Mouse (Mus musculus) brain, embryonic 14.5 days (tissue): ENCODE measurements around the gene Myef2. TPM values are rescaled to one million over a fixed set of nuclear protein-coding genes. Genes with fewer than 3 reads are reported as not detected.

Experiments used
- DNase-seq: peaks from one replicate; pipeline ENCODE4 v3.0.0-alpha.2; 2011; ENCODE audit warnings: low read depth
- CTCF ChIP-seq: fragments of 200-500 bp; IDR thresholded peaks from 2 replicates; pipeline ENCODE4 v1.5.1; 2012; ENCODE audit warnings: inconsistent platforms, mild to moderate bottlenecking, moderate library complexity, borderline replicate concordance; ENCODE audit not compliant: insufficient read depth, insufficient read length; ENCODE audit errors: extremely low read depth
- POLR2A ChIP-seq: fragments of 200-500 bp; IDR thresholded peaks from 2 replicates; pipeline ENCODE4 v1.6.1; 2012; ENCODE audit warnings: mild to moderate bottlenecking, inconsistent platforms, borderline replicate concordance; ENCODE audit not compliant: poor library complexity, insufficient read depth, insufficient read length, severe bottlenecking; ENCODE audit errors: extremely low read depth
- polyA plus RNA-seq: library from polyadenylated mRNA; depleted of rRNA; stranded (reverse); fragments of >200 nt; gene quantifications from 2 replicates; pipeline ENCODE4 v1.2.3, GENCODE M21; 2012; rRNA removed

Myef2 gene
- 153 and 175 TPM in 2 replicates for polyA plus RNA-seq

DNA sequence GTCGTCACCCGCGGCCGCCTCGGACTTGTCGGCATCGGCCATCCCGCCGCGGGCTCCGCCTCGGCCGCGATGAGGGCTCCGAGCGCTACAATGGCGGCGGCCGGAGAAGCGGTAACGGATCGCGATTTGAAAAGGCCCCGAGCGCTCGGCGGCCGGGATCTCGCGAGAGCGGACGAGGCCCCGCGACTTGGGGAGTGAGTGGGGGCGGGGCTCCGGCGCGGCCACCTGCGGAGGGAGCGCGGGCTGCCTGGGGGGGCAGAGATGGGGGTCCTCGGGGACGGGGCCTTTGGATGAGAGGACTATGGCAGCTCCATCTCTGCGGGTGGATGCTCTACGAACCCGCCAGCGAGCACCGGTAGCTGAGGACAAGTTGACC is at the start of gene Myef2:
TSS of gene Myef2 (minus strand) at position 185 of the 376 bp plus-strand sequence.
- DNase-seq: peak; percentile 93
- TF ChIP-seq POLR2A: no peak
- no peak for TF ChIP-seq CTCF

DNA sequence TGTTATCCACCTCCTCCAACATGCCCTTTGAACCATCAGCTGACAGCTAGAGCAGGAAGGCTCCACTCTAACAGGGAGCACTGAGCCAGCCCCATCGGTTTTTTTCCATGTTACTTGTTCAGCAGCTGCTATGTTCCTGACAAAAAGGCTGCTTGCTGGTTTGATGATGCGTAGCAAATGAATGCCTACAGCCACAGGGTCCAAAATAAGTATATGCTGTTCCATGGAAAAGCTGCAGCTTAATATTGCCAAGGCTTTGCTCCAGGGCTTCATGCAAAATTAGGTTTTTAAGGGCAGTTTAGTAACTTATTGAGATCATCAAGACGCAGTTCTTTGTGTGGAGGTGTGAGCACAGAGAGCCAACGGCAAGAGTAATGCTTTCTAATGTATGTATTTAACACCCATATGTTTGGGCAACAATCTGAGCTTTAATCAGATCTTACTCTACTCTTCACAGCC is 38.6 kb upstream of the Myef2 start:
- peak; percentile 75 for DNase-seq

DNA sequence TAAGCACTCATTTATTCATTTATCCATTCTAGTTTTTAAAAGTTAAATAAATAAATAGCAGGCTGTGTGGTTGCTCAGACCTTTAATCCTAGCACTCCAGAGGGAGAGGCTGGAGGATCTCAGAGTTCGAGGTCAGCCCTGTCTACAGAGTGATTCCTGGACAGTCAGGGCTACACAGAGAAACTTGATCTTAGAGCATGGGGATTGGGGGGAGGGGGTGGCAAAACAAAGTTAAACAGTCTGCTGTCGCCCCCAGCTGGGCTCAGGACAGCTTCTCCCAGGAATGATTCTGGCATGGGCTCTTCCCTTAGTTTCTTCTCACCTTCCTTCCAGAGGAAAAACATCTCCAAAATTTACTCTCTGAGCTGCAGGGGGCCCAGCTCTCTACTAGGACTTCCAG is 32.0 kb upstream of the Myef2 start:
- TF ChIP-seq POLR2A (no peak), CTCF (no peak)
- DNase-seq: peak; percentile 27

More for the DNA sequence above, 38.6 kb upstream of the Myef2 start:
- no peak for TF ChIP-seq CTCF
- TF ChIP-seq POLR2A: no peak

DNA sequence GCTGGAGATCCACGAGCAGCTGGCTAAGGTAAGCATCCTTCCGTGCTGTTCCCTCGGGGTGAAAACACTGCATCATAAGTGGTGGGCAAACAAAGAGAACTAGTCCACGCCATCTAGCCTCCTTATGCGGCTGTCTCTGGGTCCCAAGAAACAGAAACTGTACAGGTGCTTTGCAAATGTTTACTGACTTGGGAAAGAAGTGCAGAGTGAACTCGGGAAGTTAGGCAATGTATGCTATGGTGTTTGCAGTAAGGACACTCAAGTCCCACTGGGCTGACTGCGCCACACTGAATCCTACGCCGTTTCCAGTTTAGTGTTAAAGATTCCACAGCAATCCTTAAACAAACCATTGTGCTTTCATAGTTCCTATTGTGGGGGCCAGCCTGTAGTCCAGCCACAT is 30.8 kb upstream of the Myef2 start:
- TF ChIP-seq POLR2A: no peak
- no peak for TF ChIP-seq CTCF
- no peak for DNase-seq

DNA sequence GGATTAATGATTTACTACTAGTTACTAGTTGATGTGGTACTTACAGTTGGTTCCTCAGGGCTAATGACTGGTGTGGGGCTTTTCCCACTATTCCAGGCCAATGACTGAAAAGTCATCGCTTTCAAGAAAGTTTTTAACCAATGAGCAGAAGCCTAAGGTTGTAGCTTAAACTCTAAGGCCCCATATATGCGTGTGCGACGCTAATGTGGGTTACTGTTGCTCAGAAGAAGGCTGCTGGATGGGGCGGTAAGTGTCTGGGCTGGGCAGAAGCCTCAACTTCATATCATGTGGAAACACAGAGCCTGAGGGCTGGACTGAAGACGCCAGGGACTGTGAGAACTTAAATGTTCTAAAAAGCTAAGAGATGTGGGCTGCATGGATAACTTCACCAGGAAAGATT is 28.9 kb upstream of the Myef2 start, which contains the start of gene Slc12a1:
TSS of gene Slc12a1 (plus strand) at position 118 of the 400 bp plus-strand sequence.
- TF ChIP-seq POLR2A (no peak), CTCF (no peak)
- no peak for DNase-seq

DNA sequence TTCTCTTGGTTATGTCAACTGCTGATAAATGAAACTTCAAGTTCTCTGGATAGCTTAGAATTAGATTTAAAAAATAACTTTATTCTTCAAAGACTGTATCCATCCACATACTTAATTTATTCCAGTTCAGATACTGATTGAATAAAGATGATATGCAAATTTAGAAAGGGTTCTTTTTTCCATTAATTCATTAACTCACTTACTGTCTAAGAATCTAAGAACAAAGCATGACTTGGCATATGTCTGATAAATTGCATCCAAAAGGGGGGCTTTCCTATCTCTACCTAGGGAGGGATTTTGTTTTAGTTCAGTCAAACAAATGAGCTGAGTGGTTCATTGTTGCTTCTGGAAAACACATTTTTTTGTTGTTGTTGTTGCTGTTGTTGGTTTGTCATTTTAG is 18.9 kb upstream of the Myef2 start:
- peak; percentile 52 for DNase-seq

DNA sequence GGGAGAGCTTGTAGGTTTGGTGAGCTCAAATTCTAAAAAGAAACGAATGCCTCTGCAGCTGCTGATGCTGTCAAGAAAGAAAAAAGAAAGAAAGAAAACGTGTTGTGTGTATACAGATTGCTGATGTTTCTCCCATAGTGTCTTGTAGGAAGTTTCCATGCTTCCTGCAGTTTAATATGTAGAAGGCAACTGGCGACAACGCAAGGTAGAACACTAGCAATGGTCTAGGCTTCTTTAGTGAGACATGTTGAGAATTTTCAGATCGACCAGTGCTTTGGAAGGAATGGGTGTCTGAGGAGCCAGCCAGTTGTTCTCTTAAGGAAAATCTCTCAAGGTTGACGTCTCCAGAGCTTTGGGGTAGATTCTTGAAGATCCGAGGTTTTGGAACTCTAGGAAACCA is 13.4 kb upstream of the Myef2 start:
- no peak for DNase-seq
- TF ChIP-seq CTCF (no peak), POLR2A (no peak)

More for the DNA sequence above, 18.9 kb upstream of the Myef2 start:
- TF ChIP-seq POLR2A (no peak), CTCF (no peak)

DNA sequence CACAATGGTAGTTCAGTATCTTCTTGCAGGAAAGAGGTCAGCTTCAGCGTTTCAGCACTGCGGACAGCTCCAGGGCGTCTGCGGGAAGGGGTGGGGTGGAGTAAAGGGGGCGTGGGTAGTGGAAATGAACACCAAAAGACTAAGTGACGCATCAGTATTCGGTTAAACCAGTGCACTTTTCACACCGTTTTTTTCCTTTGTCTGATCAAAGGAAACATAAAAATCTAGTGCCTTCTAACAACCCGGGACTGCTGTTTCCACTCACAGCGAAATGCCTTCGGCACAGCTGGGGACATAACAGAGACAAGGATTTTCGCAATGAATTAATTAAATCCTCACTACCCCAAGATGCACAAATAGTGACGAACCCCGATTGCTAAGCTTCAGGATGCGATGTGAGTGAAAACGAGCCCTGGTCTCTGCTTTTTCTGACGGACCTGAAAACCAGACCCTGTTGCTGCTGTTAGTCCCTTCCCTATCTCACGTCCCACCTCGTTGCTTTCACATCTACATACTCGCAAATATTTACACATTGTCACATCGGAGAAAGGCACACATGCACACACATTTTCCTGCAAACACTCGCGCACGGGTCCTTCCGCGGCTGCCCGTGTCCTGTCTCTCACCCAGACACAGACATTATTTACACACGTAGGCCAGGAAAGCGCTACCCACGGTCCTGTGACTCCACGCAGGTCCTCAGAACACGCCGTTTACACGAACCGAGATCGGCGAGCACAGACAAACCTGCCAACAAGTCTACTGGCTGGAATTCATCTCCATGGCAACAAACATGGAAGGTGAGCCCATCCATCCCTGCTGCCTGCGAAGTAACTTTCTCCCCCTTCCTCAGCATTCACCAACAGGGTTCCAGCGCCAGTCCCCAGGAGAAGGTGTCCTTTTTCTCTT is 12.7 kb upstream of the Myef2 start, which contains the start of gene Ctxn2:
TSS of gene Ctxn2 (plus strand) at position 790 of the 909 bp plus-strand sequence.
- TF ChIP-seq POLR2A (no peak), CTCF (no peak)
- DNase-seq: peak; percentile 86

DNA sequence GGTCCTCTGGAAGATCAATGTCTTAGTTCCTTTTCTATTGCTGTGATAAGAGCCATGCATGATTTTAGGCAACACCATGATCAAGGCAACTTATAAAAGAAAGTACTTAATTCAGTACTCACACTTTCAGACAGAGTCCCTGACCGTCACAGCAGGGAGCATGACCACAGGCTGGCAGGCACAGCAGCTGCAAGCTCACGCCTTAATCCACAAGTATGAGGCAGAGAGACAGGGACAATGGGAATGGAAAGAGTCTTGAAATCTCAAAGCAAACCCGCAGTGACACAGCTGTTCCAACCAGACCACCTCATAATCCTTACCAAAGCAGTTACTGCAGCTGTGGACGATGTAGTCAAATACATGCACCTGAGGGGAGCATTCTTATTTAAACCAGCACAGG is 10.7 kb upstream of the Myef2 start:
- DNase-seq: no peak
- no peak for TF ChIP-seq CTCF
- no peak for TF ChIP-seq POLR2A

DNA sequence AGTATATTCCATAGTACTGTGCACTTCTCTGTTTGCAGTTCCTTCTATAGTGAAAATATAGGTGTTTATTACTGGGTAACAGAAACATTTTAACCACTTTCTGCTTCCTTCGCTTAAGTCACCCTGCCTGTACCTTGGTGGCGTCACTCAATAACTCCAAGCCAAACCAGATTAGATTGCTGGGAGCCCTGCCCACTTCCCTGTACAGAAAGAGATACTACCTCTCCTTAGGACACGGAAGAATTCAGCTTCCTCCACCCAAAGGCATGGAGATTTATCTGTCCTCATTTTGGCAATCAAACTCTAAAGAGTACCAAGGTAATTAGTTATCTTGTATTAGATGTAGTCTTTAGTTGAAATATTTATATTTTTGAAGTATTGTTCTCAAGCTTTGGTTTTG is 3.3 kb upstream of the Myef2 start:
- no peak for DNase-seq
- TF ChIP-seq POLR2A: no peak

DNA sequence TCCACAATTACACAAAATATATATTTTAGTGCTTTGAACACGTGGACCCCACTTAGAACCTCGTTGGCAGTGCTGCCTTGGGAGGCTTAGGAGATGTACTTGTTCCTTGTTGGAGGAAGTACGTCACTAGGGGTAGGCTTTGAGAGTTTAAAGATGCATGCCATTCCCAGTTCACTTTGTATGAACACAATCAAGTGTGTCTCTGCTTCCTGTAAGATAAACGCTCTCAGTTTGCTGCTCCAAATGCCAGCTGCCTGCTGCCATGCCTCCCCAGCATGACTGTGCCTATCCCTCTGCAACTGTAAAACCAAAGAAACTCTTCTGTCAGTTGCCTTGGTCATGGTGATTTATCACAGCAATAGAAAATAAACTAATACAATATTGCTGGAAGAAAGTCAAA is 2.4 kb upstream of the Myef2 start:
- no peak for TF ChIP-seq POLR2A
- no peak for TF ChIP-seq CTCF
- no peak for DNase-seq

DNA sequence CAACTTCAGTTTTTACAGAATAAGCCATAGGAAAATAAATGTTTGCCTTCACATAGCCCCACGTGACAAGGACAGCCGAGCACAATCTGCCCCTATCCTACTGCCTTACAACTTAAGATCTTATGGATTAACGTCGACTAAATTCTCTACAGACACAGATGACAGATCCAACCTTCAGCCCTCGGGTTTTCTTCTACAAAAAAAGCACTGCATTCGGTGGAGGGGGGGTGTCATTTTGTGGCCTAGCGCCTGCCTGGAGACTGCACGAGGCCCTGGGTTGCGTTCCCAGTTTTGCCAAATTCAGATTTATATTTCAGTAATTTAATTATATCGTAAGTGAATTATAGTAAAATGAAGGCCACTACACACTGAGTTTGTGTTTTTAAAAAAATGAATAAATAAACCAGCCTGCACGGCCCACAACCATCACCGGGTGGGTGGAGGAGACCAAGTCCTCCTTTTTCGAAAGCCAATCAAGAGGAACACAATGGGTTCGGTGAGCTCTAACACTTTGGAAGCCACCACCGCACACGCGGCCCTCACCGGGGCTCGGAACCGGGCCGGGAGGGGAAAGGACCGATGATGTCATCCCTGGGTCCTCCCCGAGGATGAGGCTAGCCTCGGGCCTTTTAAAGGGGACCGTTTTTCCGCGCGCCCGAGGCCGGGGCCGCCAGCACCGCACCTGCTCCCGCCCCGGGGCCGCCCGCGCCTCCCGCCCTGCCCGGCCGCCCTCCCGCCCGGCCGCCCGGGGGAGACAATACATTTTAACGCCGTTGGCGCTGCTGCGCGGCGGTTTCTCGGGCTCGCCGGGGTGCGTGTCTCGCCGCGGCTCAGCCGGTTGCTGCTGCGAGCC is 611 bp downstream of the Myef2 start:
- DNase-seq: peak; percentile 71
- no peak for TF ChIP-seq POLR2A
- no peak for TF ChIP-seq CTCF
